Mouse (Mus musculus) heart, postnatal 0 days (tissue): Measurements from ENCODE around the gene Pla2r1. TPM values are rescaled to one million over a fixed set of nuclear protein-coding genes. Genes with fewer than 3 reads are reported as not detected.

Source experiments
- ATAC-seq: fragments of 200-750 bp; cut with Nextera tagmentation; 2 replicates; pipeline ENCODE4 v1.8.0; 2017; ENCODE audit warnings: low read depth, moderate number of reproducible peaks, moderate library complexity; ENCODE audit not compliant: insufficient read depth
- DNase-seq: peaks from one replicate; pipeline ENCODE4 v3.0.0-alpha.2; 2016; ENCODE audit warnings: low spot score
- H3K27ac ChIP-seq: fragments of 300-500 bp; sonication (generic); 2 replicates; pipeline ENCODE4 v1.5.1; 2014; ENCODE audit warnings: low read depth, mild to moderate bottlenecking
- H3K27me3 ChIP-seq: fragments of 300-500 bp; sonication (generic); 2 replicates; pipeline ENCODE4 v1.6.1; 2014; ENCODE audit warnings: low read length, mixed read lengths; ENCODE audit not compliant: control insufficient read depth, insufficient read depth
- H3K36me3 ChIP-seq: fragments of 300-500 bp; sonication (generic); replicated peaks from 2 replicates; pipeline ENCODE4 v1.6.1; 2014; ENCODE audit warnings: low read length, mixed read lengths; ENCODE audit not compliant: control insufficient read depth, insufficient read depth
- H3K4me1 ChIP-seq: fragments of 300-500 bp; sonication (generic); 2 replicates; pipeline ENCODE4 v1.6.1; 2014; ENCODE audit warnings: antibody characterized with exemption; ENCODE audit not compliant: control insufficient read depth, insufficient read depth
- H3K4me2 ChIP-seq: fragments of 300-500 bp; sonication (generic); 2 replicates; pipeline ENCODE4 v1.6.1; 2014; ENCODE audit warnings: low read depth, mild to moderate bottlenecking, low read length, moderate library complexity
- H3K4me3 ChIP-seq: fragments of 300-500 bp; sonication (generic); 2 replicates; pipeline ENCODE4 v1.5.1; 2014; ENCODE audit warnings: low read depth, low read length
- H3K9ac ChIP-seq: fragments of 300-500 bp; sonication (generic); replicated peaks from 2 replicates; pipeline ENCODE4 v1.6.1; 2014; ENCODE audit warnings: low read depth, low read length, mixed read lengths
- H3K9me3 ChIP-seq: fragments of 300-500 bp; sonication (generic); replicated peaks from 2 replicates; pipeline ENCODE4 v1.6.1; 2016; ENCODE audit warnings: low read length; ENCODE audit not compliant: control insufficient read depth
- CTCF ChIP-seq: IDR thresholded peaks from 2 replicates; pipeline ENCODE4 v1.5.1; 2016; ENCODE audit warnings: antibody characterized with exemption, control low read depth, low read depth
- EP300 ChIP-seq: IDR thresholded peaks from 2 replicates; pipeline ENCODE4 v1.6.1; 2016; ENCODE audit warnings: antibody characterized with exemption, low read depth
- WGBS: fragments of 180-500 bp; shearing (Covaris S2); extraction: QIAGEN DNeasy Blood & Tissue Kit; methylation state at CpG from one replicate; pipeline ENCODE4 v1.1.7; 2014; 5-methylcytosine and 5-hydroxymethylcytosine counted together
- polyA plus RNA-seq: library from polyadenylated mRNA; unstranded; fragments of >200 nt; fragmentation: Nextera tagmentation; extraction: Ambion mirVana; gene quantifications from 2 replicates; pipeline ENCODE4 v1.2.1, GENCODE M21; 2015
- total RNA-seq: library from RNA; depleted of rRNA; stranded (reverse); fragments of >200 nt; gene quantifications from 2 replicates; pipeline ENCODE4 v1.2.3, GENCODE M21; 2014; ENCODE audit warnings: low replicate concordance; rRNA removed

Pla2r1 gene
- 0.39 and 0.61 TPM in 2 replicates for total RNA-seq
- polyA plus RNA-seq = 0.63 and 1.00 TPM in 2 replicates

DNA sequence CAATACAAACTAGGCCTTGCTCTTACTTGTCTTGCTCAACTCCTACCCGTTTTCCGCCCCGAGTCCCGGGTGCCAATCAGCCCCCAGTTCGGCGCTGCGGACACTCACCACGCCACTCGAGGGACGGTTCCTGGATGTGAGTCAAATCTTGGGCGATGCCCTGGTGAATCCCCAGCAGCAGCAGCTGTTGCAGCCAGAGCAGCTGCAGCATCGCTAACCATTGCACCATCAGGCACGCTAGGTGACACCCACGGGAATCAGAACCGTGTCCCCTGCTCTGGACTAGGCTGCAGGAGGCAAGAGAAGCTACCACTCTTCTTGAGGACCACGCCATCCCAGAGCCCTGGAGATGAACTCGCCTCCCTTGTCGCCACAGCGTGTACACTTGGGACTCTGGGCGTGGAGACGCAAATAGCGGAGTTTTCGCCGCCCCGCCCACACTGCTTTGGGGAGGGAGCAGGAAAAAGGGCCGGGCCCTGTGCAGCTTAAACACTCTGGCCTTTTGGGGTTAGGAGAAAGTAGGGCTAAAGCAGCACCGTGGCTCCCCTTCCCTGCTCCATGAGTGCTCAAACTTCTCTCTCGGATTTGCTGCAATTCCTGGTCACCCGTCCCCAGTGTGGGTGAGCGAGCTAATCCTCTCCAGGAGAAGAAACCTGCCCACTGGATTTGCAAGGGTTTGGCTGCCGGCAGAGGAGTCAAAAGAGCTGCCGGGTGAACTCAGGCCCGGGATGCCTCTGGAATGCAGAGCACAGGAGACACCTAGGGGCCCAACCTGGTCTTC lies at the start of gene Pla2r1:
TSS of gene Pla2r1 (minus strand) at position 407 of the 781 bp plus-strand sequence.
- Histone ChIP-seq H3K9ac (peak within 1 kb of the TSS; percentile 55), H3K9me3 (no peaks in the 10 kb centered on the region), H3K4me3 (peak within 1 kb of the TSS; percentile 51), H3K36me3 (no peaks in the 10 kb centered on the region), H3K4me2 (peak within 1 kb of the TSS; percentile 82), H3K4me1 (peaks cover 20% of the 10 kb centered on the region), H3K27me3 (no peaks in the 10 kb centered on the region), H3K27ac (no peak within 1 kb of the TSS)
- 3% methylated on average over 33 of the region's 33 CpGs for WGBS
- ATAC-seq (peak; percentile 75), DNase-seq (peak; percentile 27)
- TF ChIP-seq CTCF = no peak
- no peak for TF ChIP-seq EP300

DNA sequence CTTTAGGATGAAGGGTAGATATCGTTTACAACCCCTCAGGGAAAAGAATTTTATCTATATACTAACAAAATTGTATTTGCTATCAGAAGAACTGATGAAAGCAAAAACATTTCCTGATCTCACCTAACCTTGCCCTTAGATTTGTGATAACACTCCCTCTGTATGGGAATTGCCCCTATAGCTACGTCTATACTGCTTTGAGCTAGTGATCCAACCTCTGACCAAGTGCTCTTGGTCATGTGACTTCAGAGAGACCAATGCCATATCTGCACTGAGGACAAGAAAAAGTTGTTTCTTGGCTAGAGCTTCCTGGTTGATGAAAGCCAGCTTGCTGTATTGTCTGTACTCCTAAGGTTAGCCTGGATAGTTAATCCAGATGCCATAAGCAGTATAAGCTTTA lies 48.2 kb upstream of the Pla2r1 start:
- 62% methylated on average over 2 of the region's 2 CpGs for WGBS
- Histone ChIP-seq H3K36me3 (no peaks in the 10 kb centered on the region), H3K9ac (no peak overlapping the region), H3K4me3 (no peak overlapping the region), H3K4me2 (no peak overlapping the region), H3K27me3 (no peaks in the 10 kb centered on the region), H3K9me3 (no peaks in the 10 kb centered on the region), H3K27ac (no peak overlapping the region), H3K4me1 (no peaks in the 10 kb centered on the region)
- no peak for TF ChIP-seq CTCF
- TF ChIP-seq EP300 = no peak
- DNase-seq (no peak), ATAC-seq (no peak)

DNA sequence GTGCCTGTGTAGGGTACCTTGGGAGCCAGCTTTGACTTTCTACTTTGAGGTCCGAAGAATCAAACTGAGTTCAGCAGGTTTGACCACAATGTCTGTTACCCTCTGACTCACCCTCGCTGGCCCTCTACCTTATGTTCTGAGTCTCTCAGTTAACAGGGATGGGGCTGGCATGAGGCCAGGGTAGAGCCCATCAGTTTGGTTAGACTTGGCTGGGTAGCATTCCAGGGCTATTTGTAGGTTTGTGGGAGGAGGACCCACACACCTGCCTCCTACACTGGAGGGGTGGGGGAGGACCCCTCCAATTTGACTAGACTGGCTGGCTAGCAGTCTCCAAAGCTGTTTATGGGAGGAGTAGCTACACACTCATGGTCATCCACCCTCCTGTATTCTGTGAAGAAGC lies 47.8 kb upstream of the Pla2r1 start:
- Histone ChIP-seq H3K4me2 (no peak overlapping the region), H3K4me3 (no peak overlapping the region), H3K9ac (no peak overlapping the region), H3K27ac (no peak overlapping the region), H3K9me3 (no peaks in the 10 kb centered on the region), H3K4me1 (no peaks in the 10 kb centered on the region), H3K36me3 (no peaks in the 10 kb centered on the region), H3K27me3 (no peaks in the 10 kb centered on the region)
- WGBS = 74% methylated on average over 2 of the region's 2 CpGs
- TF ChIP-seq EP300 (no peak), CTCF (no peak)
- ATAC-seq (no peak), DNase-seq (no peak)

DNA sequence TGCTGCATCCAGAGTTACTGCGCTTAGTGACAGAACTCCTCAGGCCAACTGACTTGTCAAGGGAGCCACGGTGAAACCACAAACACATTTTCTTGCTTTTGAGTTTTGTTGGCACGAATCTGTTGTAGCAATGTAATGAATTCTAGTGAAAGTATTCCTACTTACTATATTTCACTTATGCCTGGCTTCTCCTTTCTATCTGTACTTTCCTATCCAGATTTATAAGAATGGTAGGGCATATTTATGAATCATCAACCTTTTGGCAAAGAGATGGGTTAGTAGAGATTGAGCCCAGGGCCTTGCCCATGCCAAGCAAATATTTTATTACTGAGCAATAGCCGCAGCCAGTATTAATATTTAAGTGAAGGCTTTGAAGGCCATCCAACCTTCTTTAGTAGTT lies 30.3 kb upstream of the Pla2r1 start:
- Histone ChIP-seq H3K36me3 (no peaks in the 10 kb centered on the region), H3K27me3 (no peaks in the 10 kb centered on the region), H3K4me3 (no peak overlapping the region), H3K9me3 (no peaks in the 10 kb centered on the region), H3K4me2 (no peak overlapping the region), H3K27ac (no peak overlapping the region), H3K4me1 (no peaks in the 10 kb centered on the region), H3K9ac (no peak overlapping the region)
- no peak for ATAC-seq
- WGBS = 86% methylated on average over 4 of the region's 4 CpGs
- no peak for TF ChIP-seq EP300
- no peak for TF ChIP-seq CTCF
- no peak for DNase-seq

DNA sequence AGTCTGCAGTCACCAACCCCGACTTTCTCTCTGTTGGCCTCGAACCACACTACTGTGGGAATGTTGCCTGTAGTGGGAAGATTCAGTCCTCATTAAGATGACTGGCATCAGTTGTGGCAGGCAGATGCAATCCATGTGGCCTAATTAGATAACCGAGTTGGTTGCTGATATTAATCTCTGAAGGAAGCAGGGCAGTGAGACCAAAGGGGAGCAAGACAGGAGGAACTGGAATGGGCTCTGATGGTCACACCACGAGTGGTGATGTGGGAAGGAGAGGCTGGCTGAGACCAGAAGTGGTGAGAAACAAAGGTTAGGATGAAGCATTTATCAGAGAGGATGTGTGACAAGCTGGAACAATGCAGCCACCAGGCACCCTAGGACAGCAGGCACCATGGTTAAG lies 1.5 kb upstream of the Pla2r1 start:
- no peak for TF ChIP-seq CTCF
- no peak for TF ChIP-seq EP300
- H3K4me2 ChIP-seq = no peak overlapping the region
- 60% methylated on average over 4 of the region's 4 CpGs for WGBS

More for the DNA sequence above, 1.5 kb upstream of the Pla2r1 start:
- Histone ChIP-seq H3K27me3 (no peaks in the 10 kb centered on the region), H3K9me3 (no peaks in the 10 kb centered on the region), H3K9ac (no peak overlapping the region), H3K27ac (no peak overlapping the region), H3K4me3 (no peak overlapping the region), H3K36me3 (no peaks in the 10 kb centered on the region), H3K4me1 (peaks cover 20% of the 10 kb centered on the region)
- no peak for DNase-seq
- no peak for ATAC-seq
